Mouse (Mus musculus) spleen, adult 2 months (tissue): ENCODE data around the gene Rcor1.

Experiments used
- CTCF ChIP-seq: fragments of 200-500 bp; IDR thresholded peaks from 2 replicates; pipeline ENCODE4 v1.5.1; 2011; ENCODE audit warnings: mild to moderate bottlenecking, inconsistent platforms; ENCODE audit not compliant: insufficient read depth, insufficient read length, insufficient replicate concordance; ENCODE audit errors: extremely low read depth
- POLR2A ChIP-seq: fragments of 200-500 bp; IDR thresholded peaks from 2 replicates; pipeline ENCODE4 v1.6.1; 2011; ENCODE audit warnings: low read depth, low read length, inconsistent platforms

DNA sequence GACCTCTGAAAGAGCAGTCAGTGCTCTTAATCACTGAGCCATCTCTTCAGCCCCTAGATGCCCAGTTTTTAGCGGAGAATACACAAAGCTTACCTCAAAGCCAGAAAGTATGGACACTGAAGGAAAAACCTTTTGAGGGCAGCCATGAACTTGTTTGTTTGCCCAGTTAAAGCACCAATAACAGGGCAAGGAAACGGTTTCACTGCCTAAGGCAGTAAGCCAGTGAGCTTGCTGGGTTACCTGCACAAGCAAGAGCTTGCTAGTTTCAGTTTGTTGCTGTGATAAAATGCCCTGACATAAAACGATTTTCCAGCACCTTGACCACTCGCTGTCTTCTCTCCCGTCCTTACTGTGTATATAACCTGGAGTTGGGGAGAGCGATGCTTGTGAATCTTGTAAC is 55.9 kb downstream of the Rcor1 start:
- no peak for TF ChIP-seq POLR2A
- TF ChIP-seq CTCF: no peak
